Mouse (Mus musculus): Measurements from ENCODE around the gene Naa35. TPM values are rescaled to one million over a fixed set of nuclear protein-coding genes. Genes with fewer than 3 reads are reported as not detected.

The Naa35 gene
- total RNA-seq, 1 experiment: 79.1 TPM

- Histone ChIP-seq H3K9ac (ENCODE audit: insufficient read depth, low read depth, low read length, poor library complexity, severe bottlenecking) (peak overlapping the region; percentile 46; the same call in 1 of the 2 replicates), H3K4me3 (ENCODE audit: insufficient read depth in 1 of 2, low read depth in 1 of 2, low read length in 2 of 2, poor library complexity in 1 of 2, severe bottlenecking in 1 of 2) (peak overlapping the region in 1 of 2 experiments; percentile 18; a peak in 1 of 4 replicates), H3K9me3 (ENCODE audit: control insufficient read depth, insufficient read depth, low read depth, low read length) (no peaks in the 10 kb centered on the region), H3K36me3 (ENCODE audit: control insufficient read depth, insufficient read depth, low read length, poor library complexity, severe bottlenecking) (peaks cover 3% of the 10 kb centered on the region; the same call in 1 of the 2 replicates), H3K4me1 (ENCODE audit: control insufficient read depth in 2 of 2, insufficient read depth in 2 of 2, low read length in 2 of 2, poor library complexity in 1 of 2) (peaks cover 28 to 46% of the 10 kb centered on the region in 2 experiments), H3K27ac (ENCODE audit: insufficient read depth, low read depth, low read length, poor library complexity, severe bottlenecking) (peak overlapping the region; percentile 97)
- TF ChIP-seq HCFC1 (IDR thresholded peaks at IDR 0.05; ENCODE audit: borderline replicate concordance, insufficient read depth, low read length) (no peak), ZC3H11A (IDR thresholded peaks at IDR 0.05; ENCODE audit: borderline replicate concordance, low read depth, low read length) (no peak), CHD2 (IDR thresholded peaks at IDR 0.05; ENCODE audit: low read depth, low read length) (no peak), ZNF384 (IDR thresholded peaks at IDR 0.05; ENCODE audit: low read depth, low read length) (no peak), MAFK (IDR thresholded peaks at IDR 0.05; ENCODE audit: insufficient read depth, low read depth, low read length) (no peak)
- in situ Hi-C loops (cut with MboI; ENCODE audit: low sequenced_read_pairs in 2 of 2, unreplicated experiment in 2 of 2): no loop called here
- no peak for DNase-seq (ENCODE audit: low read depth, low spot score)
Observed at GRCm38 (mm10) chr13:59656316-59656832, 71.3 kb downstream of the Naa35 start.

GRCm38 (mm10) chr13:59656975-59657388 is 71.9 kb downstream of the Naa35 start:
- no peak for TF ChIP-seq CHD2 (IDR thresholded peaks at IDR 0.05; ENCODE audit: low read depth, low read length)
- TF ChIP-seq MAFK (IDR thresholded peaks at IDR 0.05; ENCODE audit: insufficient read depth, low read depth, low read length): peak; percentile 87
- H3K36me3 ChIP-seq (ENCODE audit: control insufficient read depth, insufficient read depth, low read length, poor library complexity, severe bottlenecking): peaks cover 6% of the 10 kb centered on the region; the same call in 1 of the 2 replicates
- peak overlapping the region; percentile 46; the same call in 1 of the 2 replicates for H3K9ac ChIP-seq (ENCODE audit: insufficient read depth, low read depth, low read length, poor library complexity, severe bottlenecking)
- peaks cover 31 to 49% of the 10 kb centered on the region in 2 experiments for H3K4me1 ChIP-seq (ENCODE audit: control insufficient read depth in 2 of 2, insufficient read depth in 2 of 2, low read length in 2 of 2, poor library complexity in 1 of 2)
- H3K27ac ChIP-seq (ENCODE audit: insufficient read depth, low read depth, low read length, poor library complexity, severe bottlenecking): peak overlapping the region; percentile 97
- peak overlapping the region in 1 of 2 experiments; percentile 14; a peak in 1 of 4 replicates for H3K4me3 ChIP-seq (ENCODE audit: insufficient read depth in 1 of 2, low read depth in 1 of 2, low read length in 2 of 2, poor library complexity in 1 of 2, severe bottlenecking in 1 of 2)
- in situ Hi-C loops (cut with MboI; ENCODE audit: low sequenced_read_pairs in 2 of 2, unreplicated experiment in 2 of 2): no loop called here
- DNase-seq (ENCODE audit: low read depth, low spot score): peak; percentile 75
- no peaks in the 10 kb centered on the region for H3K9me3 ChIP-seq (ENCODE audit: control insufficient read depth, insufficient read depth, low read depth, low read length)

DNA sequence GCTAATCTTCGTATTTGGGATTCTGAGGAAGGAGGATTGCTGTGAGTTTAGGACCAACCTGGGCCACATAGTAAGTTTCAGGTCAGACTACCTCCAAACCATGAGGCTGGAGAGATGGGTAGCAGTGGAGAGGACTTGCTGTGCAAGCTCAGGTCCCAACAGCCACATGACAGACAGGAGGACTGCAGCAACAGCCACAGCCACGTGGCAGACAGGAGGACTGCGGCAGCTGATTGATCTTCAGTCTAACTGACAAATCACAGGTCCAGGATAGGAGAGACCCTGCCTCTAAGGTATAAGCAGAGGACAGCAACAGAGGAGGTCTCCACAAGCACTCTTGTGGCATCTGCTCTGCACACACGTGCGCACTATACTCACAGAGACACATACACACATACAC is 72.7 kb downstream of the Naa35 start:
- H3K4me3 ChIP-seq (ENCODE audit: insufficient read depth in 1 of 2, low read depth in 1 of 2, low read length in 2 of 2, poor library complexity in 1 of 2, severe bottlenecking in 1 of 2): no peak overlapping the region
- H3K27ac ChIP-seq (ENCODE audit: insufficient read depth, low read depth, low read length, poor library complexity, severe bottlenecking): peak overlapping the region; percentile 97; the same call in 1 of the 2 replicates
- in situ Hi-C loops (cut with MboI; ENCODE audit: low sequenced_read_pairs in 2 of 2, unreplicated experiment in 2 of 2): no loop called here

GRCm38 (mm10) chr13:59660371-59660770 is 75.3 kb downstream of the Naa35 start:
- no peak overlapping the region for H3K4me3 ChIP-seq (ENCODE audit: insufficient read depth in 1 of 2, low read depth in 1 of 2, low read length in 2 of 2, poor library complexity in 1 of 2, severe bottlenecking in 1 of 2)
- peaks cover 22% of the 10 kb centered on the region for H3K36me3 ChIP-seq (ENCODE audit: control insufficient read depth, insufficient read depth, low read length, poor library complexity, severe bottlenecking)
- no peak for DNase-seq (ENCODE audit: low read depth, low spot score)
- no peaks in the 10 kb centered on the region for H3K9me3 ChIP-seq (ENCODE audit: control insufficient read depth, insufficient read depth, low read depth, low read length)
- H3K4me1 ChIP-seq (ENCODE audit: control insufficient read depth in 2 of 2, insufficient read depth in 2 of 2, low read length in 2 of 2, poor library complexity in 1 of 2): peaks cover 26 to 43% of the 10 kb centered on the region in 2 experiments
- no peak overlapping the region for H3K9ac ChIP-seq (ENCODE audit: insufficient read depth, low read depth, low read length, poor library complexity, severe bottlenecking)
- TF ChIP-seq HCFC1 (IDR thresholded peaks at IDR 0.05; ENCODE audit: borderline replicate concordance, insufficient read depth, low read length) (no peak), MAFK (IDR thresholded peaks at IDR 0.05; ENCODE audit: insufficient read depth, low read depth, low read length) (no peak), CHD2 (IDR thresholded peaks at IDR 0.05; ENCODE audit: low read depth, low read length) (no peak), ZC3H11A (IDR thresholded peaks at IDR 0.05; ENCODE audit: borderline replicate concordance, low read depth, low read length) (no peak), ZNF384 (IDR thresholded peaks at IDR 0.05; ENCODE audit: low read depth, low read length) (no peak)
- H3K27ac ChIP-seq (ENCODE audit: insufficient read depth, low read depth, low read length, poor library complexity, severe bottlenecking): no peak overlapping the region
- in situ Hi-C loops (cut with MboI; ENCODE audit: low sequenced_read_pairs in 2 of 2, unreplicated experiment in 2 of 2): no loop called here

More for the DNA sequence above, 72.7 kb downstream of the Naa35 start:
- TF ChIP-seq ZNF384 (IDR thresholded peaks at IDR 0.05; ENCODE audit: low read depth, low read length) (no peak), MAFK (IDR thresholded peaks at IDR 0.05; ENCODE audit: insufficient read depth, low read depth, low read length) (no peak), CHD2 (IDR thresholded peaks at IDR 0.05; ENCODE audit: low read depth, low read length) (no peak), HCFC1 (IDR thresholded peaks at IDR 0.05; ENCODE audit: borderline replicate concordance, insufficient read depth, low read length) (no peak), ZC3H11A (IDR thresholded peaks at IDR 0.05; ENCODE audit: borderline replicate concordance, low read depth, low read length) (no peak)
- peaks cover 34 to 51% of the 10 kb centered on the region in 2 experiments for H3K4me1 ChIP-seq (ENCODE audit: control insufficient read depth in 2 of 2, insufficient read depth in 2 of 2, low read length in 2 of 2, poor library complexity in 1 of 2)
- H3K9me3 ChIP-seq (ENCODE audit: control insufficient read depth, insufficient read depth, low read depth, low read length): no peaks in the 10 kb centered on the region
- no peak for DNase-seq (ENCODE audit: low read depth, low spot score)
- peaks cover 9% of the 10 kb centered on the region; the same call in 1 of the 2 replicates for H3K36me3 ChIP-seq (ENCODE audit: control insufficient read depth, insufficient read depth, low read length, poor library complexity, severe bottlenecking)
- peak overlapping the region; percentile 1; the same call in 1 of the 2 replicates for H3K9ac ChIP-seq (ENCODE audit: insufficient read depth, low read depth, low read length, poor library complexity, severe bottlenecking)

Measured in ES-E14 (cell line).